Mouse (Mus musculus) 3T3-L1 (cell line): ENCODE measurements around the gene Pfn2.
"Not testable (repeated sequence)": the region's sequence is repeated elsewhere in the genome, so short reads cannot be mapped to it uniquely, and the experiment has no call there.

Experiments used
- DNase-seq: peaks from one replicate; pipeline ENCODE4 v3.0.0-alpha.2; 2015; ENCODE audit warnings: low read depth, low spot score

The Pfn2 gene

DNA sequence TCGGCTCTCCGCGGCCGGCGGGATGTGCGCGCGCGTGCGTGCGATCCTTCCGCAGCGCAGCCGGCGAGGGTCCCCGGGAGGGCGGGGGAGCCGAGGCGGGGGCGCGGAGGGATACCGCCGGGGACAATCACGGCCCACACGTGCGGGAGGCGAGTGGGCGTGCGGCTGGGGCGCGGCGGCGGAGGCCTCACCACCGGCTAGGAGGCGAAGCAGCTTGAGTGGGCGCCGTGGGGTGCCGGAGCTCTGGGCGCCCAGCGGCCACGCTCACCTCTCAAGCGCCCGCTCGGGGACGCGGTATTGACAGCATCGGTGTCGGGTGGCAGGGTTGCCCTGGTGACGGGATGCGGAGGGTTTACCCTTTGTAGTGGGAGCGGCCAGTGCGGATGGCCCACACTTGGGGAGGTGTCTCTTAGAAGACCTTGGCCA lies at the start of gene Pfn2:
TSS of gene Pfn2 (minus strand) at position 320 of the 426 bp plus-strand sequence.
- DNase-seq = peak; percentile 66

DNA sequence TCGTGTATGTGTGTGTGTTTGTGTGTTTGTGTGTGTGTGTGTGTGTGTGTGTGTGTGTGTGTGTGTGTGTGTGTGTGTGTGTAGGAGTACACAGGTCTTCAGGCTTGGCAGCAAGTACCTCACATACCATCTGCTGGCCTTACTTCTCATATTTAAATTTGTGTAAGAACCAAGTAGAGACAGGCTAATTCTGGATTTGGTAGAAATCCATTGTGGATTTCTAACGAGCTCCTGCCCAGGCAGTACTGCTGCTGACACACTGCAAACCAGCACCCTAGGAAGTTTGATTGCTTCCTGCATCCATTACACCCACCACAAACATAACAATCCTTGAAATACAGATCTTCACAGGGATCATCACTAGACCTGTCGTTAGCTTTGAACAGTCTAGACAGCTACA lies 35.1 kb upstream of the Pfn2 start:
- no peak for DNase-seq

DNA sequence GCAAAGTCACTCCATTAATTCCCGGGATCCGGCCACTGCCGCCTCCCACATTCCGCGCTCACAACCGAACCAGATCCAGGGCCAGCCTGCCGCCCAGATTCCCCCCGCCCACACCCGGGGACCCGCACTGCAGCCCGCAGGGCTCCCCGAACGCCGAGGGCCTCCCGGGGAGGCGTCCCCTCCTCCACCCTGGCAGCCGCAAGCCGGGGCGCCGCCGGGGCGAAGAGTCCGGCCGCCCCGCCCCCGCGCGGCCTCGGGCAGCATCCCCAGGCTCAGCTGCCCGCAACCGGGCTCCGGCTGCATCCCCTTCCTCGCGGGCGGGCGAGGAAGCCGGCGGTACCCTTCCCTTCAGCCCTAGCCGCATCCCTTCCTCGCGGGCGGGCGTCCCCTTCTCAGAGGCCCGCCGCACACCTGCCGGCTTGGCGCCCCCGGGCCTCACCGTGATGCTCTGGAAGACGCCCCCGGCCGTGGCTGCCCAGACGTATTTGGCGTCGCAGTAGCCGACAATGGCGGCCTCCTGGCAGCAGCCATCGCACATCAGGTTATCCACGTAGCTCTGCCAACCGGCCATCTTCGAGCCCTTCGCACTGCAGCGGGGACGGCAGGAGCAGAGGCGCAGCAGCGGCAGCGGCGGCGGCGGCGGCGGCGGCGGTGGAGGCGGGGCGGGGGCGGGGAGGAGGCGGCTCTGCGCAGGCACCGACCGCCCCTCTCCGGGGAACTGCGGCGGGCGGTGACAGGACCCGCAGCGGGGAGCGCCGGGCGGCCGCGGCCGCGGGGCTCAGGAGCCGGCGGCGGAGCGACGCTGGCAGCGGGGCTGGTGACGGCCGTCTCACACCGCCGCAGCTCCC lies 743 bp downstream of the Pfn2 start:
- peak; percentile 55 for DNase-seq

DNA sequence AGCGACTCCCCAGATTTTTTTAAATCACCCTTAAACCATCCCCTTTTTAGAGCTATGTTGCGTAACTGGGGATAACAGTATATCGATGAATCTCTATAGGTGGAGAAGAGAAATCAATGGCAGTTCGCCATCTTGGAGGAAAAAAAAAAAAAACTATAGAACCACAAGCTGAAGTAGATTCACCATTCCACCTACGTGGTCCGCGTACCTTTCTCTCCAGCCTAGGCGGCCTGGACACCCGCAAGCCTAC lies 1.3 kb downstream of the Pfn2 start:
- peak; percentile 72 for DNase-seq

DNA sequence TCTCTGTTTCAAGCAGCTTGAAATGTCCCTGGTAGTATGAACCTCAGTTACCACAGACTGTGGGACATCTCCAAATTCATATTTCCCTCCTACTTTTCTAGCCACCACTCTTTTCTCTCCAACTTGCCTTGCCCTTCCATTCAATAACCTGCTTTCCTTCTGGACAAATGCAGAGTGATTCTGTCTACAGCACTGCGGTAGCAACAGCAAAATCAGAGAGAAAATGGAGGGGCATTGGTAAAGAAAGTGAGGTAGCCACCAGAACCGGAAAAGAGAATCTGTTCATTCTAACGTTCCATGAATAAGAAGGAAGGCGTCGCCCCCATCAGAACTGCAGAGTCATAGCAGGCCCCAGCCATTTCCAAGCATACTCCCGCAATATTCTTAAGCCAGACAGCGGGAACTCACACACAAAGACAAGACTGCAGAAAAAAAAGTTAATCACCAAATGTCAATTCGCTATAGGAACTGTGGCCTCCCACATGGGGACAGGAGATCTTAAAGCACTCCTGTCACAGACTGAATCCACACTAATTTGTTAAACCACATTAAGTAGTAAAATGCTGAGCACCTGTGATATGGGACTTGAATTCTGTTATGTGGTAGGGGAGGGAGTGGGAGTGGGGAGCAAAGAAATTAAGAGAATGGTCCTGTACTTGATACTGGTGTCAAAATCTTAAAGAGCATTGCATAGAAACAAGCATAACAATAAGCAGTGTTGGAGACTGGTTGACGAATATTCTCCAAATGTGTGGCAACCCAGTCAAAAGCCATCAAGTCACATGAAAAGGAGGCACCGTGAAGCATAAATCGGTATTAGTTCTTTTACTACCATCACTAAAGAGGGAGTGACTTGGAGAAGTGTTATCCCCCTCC lies 1.9 kb downstream of the Pfn2 start:
- DNase-seq = peak; percentile 67

DNA sequence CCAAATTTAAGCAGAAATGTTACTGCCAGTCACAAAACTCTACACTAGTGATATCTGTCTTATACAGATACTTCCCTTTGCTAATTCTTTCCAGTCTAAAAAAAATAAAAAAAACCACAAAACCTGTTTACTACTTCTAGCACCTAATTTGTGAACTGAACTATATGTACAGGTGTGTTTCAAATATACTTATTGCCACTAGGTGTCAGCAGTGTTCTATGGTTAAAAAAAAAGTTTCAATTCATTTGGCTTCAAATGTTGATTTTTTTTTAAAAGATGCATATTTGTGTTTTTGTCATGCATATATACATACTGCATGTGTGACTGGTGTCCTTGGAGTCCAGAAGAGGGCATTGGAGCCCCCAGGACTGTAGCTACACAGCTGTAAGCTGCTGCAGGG lies 4.1 kb downstream of the Pfn2 start:
- DNase-seq = peak; percentile 75

DNA sequence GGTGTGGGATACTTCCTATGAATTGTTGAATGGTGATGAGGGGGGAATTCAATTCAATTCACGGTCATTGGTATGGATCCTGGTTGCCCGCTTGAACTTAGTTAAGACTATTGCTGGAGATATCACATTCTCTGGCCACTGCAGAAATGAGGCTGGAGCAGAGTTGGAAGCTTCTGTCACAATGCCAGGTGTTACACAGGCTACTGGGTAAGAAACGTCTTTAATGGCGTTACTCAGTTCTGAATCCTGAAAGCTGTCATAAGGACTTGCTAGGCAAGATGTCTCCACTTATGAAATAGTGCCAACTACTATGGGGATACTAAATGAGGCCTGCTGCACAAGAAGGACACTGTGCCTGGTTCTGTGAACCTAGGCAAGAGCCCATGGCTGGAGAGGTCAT lies 11.0 kb downstream of the Pfn2 start:
- no peak for DNase-seq

DNA sequence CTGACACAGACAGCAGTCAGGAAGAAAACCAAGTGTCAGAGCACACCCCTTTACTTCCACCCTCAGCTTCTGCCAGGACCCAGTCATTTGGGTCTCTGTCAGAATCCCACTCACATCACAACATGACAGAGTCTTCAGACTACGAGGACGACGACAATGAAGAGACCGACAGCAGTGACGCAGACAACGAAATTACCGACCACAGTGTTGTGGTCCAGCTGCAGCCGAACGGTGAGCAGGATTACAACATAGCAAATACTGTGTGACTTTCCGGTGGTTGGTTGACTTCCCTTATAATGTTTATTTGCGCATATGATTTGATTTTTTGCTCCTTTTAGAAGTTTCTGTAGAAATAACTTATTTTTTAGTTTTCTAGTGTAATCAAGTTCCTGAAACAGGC lies 14.3 kb downstream of the Pfn2 start:
- no peak for DNase-seq

DNA sequence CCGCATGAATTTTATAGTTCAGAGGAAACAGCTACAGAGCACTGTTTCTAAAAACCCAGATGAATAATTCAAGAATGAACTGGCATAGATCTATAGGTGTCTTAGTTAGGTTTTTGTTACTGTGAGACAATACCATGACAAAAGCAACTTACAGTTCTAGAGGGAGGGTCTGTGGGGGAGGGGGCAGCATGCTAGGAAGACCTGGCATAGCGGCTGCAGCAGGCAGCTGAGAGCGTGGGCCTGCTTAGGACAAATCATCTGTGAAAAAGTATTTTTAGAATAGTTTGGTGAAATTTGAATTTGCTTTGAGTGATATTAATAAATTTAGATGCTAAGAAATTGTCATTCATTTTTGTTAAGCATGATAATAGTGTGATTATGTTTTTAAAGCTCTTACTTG lies 22.0 kb downstream of the Pfn2 start:
- no peak for DNase-seq

DNA sequence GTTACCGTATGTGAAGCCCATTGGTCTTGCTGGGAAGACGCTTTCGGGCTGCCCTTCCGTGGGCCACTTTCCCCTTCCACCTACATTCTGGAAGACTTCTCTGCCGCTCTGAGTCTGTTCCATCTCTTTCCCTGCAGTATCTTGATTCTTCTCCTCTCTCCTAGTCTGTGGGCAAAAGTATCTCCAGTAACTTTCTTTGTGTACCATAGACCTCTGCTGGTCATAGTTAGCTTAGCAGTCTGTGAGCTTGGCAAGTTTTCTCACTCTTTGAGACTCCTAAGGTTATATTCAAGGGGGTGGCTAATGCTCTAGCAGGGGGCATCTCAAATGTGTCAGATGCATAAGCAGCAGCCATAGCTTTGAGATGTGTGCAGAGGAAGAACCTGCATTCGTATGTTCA lies 32.4 kb downstream of the Pfn2 start:
- DNase-seq = peak; percentile 57

DNA sequence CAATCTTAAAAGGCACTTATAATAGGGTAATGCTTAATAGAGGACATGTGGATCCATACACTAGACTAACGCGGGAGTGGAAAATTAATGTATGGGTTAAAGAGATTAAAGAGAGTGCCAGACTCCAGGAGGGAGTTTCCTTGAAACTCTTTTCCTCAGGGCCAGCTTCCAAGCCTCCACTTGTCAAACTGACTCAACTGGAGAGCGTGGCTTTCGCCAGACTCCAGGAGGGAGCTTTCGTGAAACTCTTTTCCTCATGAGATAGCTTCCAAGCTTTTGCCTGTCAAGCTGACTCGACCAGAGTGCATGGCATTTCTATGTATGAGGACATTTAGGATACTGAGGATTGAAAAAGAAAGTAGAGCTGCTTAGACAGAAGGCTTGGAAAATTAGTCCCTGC lies 52.8 kb downstream of the Pfn2 start:
- not testable (repeated sequence) for DNase-seq
